Mouse (Mus musculus): ENCODE measurements around the gene Ern1. TPM values are rescaled to one million over a fixed set of nuclear protein-coding genes. Genes with fewer than 3 reads are reported as not detected.

The Ern1 gene
- polyA plus RNA-seq, 1 experiment from 2014 or later, result 7.5 TPM

DNA sequence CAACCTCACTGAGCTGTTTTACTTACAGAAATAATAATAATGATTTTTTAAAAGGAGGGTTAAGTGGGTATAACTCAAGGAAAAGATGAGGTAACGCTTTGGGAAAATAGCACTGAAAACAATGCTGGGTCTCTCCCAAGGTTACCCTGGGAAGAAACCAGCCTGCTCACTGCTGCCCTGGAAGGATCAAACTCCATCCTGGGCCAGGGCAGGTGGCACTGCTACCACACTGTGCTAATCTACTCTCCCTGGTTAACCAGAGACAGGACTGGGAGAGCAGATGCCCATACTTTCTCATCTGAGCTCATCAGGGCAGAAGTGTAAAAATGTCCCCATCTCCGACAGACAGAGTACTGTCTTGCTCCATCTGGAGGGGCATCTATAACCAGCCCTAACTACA, 47.3 kb downstream of the Ern1 start:
- H3K9ac ChIP-seq (ENCODE audit: low read depth, low read length), result no peak overlapping the region

DNA sequence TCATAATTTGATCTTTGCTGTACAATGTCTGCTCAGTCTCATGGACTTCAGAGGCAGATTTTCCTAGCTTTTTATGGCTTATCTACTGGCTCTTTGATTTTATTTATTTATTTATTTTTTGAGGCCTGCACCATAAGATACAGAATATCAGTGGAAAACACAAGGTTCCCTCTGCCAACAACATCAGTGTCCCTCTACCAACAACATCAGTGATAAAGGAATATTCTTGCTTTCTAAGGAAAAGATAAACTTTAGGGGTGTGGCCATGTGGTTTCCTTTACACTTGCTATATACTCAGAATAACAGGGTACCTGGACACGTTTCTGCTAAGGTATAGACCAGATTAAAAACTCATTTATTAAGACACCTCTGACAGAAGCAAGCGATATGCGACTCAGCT, 48.3 kb downstream of the Ern1 start:
- Histone ChIP-seq H3K4me2 (peak overlapping the region; percentile 10; the same call in 1 of the 2 replicates), H3K4me1 (replicated peaks; ENCODE audit: control insufficient read depth, insufficient read depth, low read length) (peaks cover 22% of the 10 kb centered on the region), H3K27ac (ENCODE audit: low read depth, low read length) (peak overlapping the region; percentile 41; the same call in 1 of the 2 replicates), H3K9me3 (ENCODE audit: control insufficient read depth, low read length) (no peaks in the 10 kb centered on the region), H3K9ac (ENCODE audit: low read depth, low read length) (no peak overlapping the region), H3K4me3 (ENCODE audit: low read depth, low read length) (no peak overlapping the region), H3K27me3 (replicated peaks; ENCODE audit: control insufficient read depth, insufficient read depth, low read length) (no peaks in the 10 kb centered on the region), H3K36me3 (ENCODE audit: control insufficient read depth, insufficient read depth, low read length) (no peaks in the 10 kb centered on the region)
- DNase-seq (ENCODE audit: low spot score) (no peak), ATAC-seq (replicated peaks; ENCODE audit: low FRiP score) (peak; percentile 61)
- 43% methylated on average over 3 of the region's 3 CpGs for WGBS

More for the DNA sequence above, 47.3 kb downstream of the Ern1 start:
- WGBS, result 81% methylated on average over 2 of the region's 2 CpGs
- ATAC-seq (replicated peaks; ENCODE audit: low FRiP score) (no peak; the same call in 1 of the 2 replicates), DNase-seq (ENCODE audit: low spot score) (no peak)
- no peaks in the 10 kb centered on the region for H3K36me3 ChIP-seq (ENCODE audit: control insufficient read depth, insufficient read depth, low read length)
- H3K4me3 ChIP-seq (ENCODE audit: low read depth, low read length), result no peak overlapping the region
- H3K27ac ChIP-seq (ENCODE audit: low read depth, low read length), result no peak overlapping the region
- H3K4me2 ChIP-seq, result no peak overlapping the region
- H3K4me1 ChIP-seq (replicated peaks; ENCODE audit: control insufficient read depth, insufficient read depth, low read length), result peaks cover 22% of the 10 kb centered on the region
- no peaks in the 10 kb centered on the region for H3K9me3 ChIP-seq (ENCODE audit: control insufficient read depth, low read length)
- no peaks in the 10 kb centered on the region for H3K27me3 ChIP-seq (replicated peaks; ENCODE audit: control insufficient read depth, insufficient read depth, low read length)

DNA sequence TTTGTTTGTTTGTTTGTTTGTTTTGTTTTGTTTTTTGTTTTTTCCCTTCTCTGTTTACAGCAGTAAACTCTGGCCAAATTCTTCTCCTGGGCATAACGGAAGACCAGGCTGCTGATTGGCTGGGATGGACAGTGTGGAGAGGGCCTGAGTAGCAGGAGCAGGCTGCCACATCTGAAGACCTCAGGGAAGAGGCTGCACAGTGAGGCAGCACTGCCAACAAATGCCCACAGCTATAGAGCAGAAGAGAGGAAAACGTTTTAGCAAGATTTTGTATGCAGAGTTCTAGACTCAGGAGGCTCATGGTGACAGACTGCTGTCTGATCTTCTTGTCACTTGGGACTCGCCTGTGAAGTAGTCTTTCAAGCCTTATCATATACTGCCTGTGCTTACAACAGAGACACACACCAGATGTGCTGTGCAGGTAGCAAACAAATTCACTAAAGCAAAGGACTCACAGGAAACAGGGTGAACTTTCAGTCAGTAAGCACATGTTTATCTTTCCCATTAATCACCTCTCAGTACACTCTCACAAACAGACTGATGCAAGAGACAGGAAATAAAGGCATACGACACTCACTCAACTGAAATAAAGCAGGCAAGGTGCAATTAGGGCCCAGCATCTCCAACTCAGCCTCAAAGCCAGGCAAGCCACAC, 49.0 kb downstream of the Ern1 start:
- 23% methylated on average over 4 of the region's 4 CpGs for WGBS
- H3K4me2 ChIP-seq, result peak overlapping the region; percentile 33
- ATAC-seq (replicated peaks; ENCODE audit: low FRiP score), result peak; percentile 74

DNA sequence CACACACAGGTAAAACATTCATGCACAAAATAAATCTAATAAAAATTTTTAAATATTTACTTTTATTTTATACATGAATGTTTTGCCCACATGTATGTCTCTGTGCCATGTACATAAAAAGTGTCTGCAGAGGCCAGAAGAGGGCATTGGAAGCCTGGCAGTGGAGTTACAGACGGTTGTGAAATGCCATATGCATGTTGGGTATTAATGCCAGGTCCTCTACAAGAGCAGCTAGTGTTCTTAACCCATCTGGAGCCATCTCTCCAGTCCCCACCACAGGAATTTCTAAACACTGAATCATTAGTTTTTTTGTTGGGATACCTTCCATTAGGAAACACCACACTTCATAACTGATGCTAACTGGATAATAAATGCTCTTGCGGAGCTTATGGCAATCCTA, 50.1 kb downstream of the Ern1 start:
- Histone ChIP-seq H3K4me3 (ENCODE audit: low read depth, low read length) (no peak overlapping the region), H3K27me3 (replicated peaks; ENCODE audit: control insufficient read depth, insufficient read depth, low read length) (no peaks in the 10 kb centered on the region), H3K4me2 (no peak overlapping the region), H3K27ac (ENCODE audit: low read depth, low read length) (no peak overlapping the region), H3K9ac (ENCODE audit: low read depth, low read length) (no peak overlapping the region), H3K36me3 (ENCODE audit: control insufficient read depth, insufficient read depth, low read length) (no peaks in the 10 kb centered on the region), H3K9me3 (ENCODE audit: control insufficient read depth, low read length) (no peaks in the 10 kb centered on the region), H3K4me1 (replicated peaks; ENCODE audit: control insufficient read depth, insufficient read depth, low read length) (peaks cover 22% of the 10 kb centered on the region)
- DNase-seq (ENCODE audit: low spot score) (no peak), ATAC-seq (replicated peaks; ENCODE audit: low FRiP score) (no peak)
- 92% methylated on average over 2 of the region's 2 CpGs for WGBS

More for the DNA sequence above, 49.0 kb downstream of the Ern1 start:
- H3K4me3 ChIP-seq (ENCODE audit: low read depth, low read length), result no peak overlapping the region
- H3K36me3 ChIP-seq (ENCODE audit: control insufficient read depth, insufficient read depth, low read length), result no peaks in the 10 kb centered on the region
- H3K4me1 ChIP-seq (replicated peaks; ENCODE audit: control insufficient read depth, insufficient read depth, low read length), result peaks cover 22% of the 10 kb centered on the region
- H3K9ac ChIP-seq (ENCODE audit: low read depth, low read length), result no peak overlapping the region
- H3K9me3 ChIP-seq (ENCODE audit: control insufficient read depth, low read length), result no peaks in the 10 kb centered on the region
- H3K27me3 ChIP-seq (replicated peaks; ENCODE audit: control insufficient read depth, insufficient read depth, low read length), result no peaks in the 10 kb centered on the region
- peak overlapping the region; percentile 41; the same call in 1 of the 2 replicates for H3K27ac ChIP-seq (ENCODE audit: low read depth, low read length)
- DNase-seq (ENCODE audit: low spot score), result no peak

DNA sequence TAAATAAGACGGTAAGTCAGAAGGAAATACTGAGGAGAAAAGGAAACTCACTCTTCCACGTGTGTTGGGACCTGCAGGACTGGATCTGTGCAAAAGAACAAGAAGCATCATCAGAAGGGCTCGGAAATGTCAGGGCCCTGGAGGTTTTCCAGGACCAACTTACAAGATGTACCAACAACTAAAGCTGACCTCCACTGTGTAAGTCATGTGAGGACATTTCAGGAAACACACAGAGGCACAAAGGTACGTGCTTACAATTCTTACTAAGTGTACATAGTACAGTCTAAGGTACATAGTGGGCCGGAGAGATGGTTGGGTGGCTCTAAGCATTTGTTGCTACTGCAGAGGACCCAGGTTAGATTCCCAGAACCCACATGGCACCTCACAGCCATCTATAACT, 50.6 kb downstream of the Ern1 start:
- H3K4me3 ChIP-seq (ENCODE audit: low read depth, low read length), result no peak overlapping the region
- no peaks in the 10 kb centered on the region for H3K9me3 ChIP-seq (ENCODE audit: control insufficient read depth, low read length)
- WGBS, result 87% methylated on average over 5 of the region's 5 CpGs
- H3K4me1 ChIP-seq (replicated peaks; ENCODE audit: control insufficient read depth, insufficient read depth, low read length), result peaks cover 22% of the 10 kb centered on the region
- no peaks in the 10 kb centered on the region for H3K36me3 ChIP-seq (ENCODE audit: control insufficient read depth, insufficient read depth, low read length)
- no peak for DNase-seq (ENCODE audit: low spot score)
- H3K27ac ChIP-seq (ENCODE audit: low read depth, low read length), result no peak overlapping the region
- H3K9ac ChIP-seq (ENCODE audit: low read depth, low read length), result no peak overlapping the region
- no peak overlapping the region for H3K4me2 ChIP-seq
- ATAC-seq (replicated peaks; ENCODE audit: low FRiP score), result no peak
- H3K27me3 ChIP-seq (replicated peaks; ENCODE audit: control insufficient read depth, insufficient read depth, low read length), result no peaks in the 10 kb centered on the region

DNA sequence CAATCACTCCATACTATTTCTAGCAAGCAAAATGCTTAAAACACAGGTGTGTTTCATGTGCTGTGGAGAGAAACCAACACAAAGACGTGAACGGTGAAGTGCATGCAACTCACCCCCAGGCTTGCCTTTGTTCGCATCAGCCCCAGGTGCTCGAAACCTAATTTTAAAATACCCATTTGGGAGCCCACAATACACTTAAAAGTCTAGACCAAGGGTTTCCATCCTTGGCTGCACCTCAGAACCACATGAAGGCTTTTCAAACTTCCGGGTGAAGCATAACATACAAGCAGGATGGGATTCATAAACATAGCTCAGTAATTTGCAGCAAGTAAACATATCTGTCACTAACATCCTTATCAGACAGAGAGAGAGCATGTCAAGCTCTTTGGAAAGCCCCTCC, 57.3 kb downstream of the Ern1 start:
- ATAC-seq (replicated peaks; ENCODE audit: low FRiP score), result no peak
- Histone ChIP-seq H3K9me3 (ENCODE audit: control insufficient read depth, low read length) (no peaks in the 10 kb centered on the region), H3K27ac (ENCODE audit: low read depth, low read length) (no peak overlapping the region), H3K27me3 (replicated peaks; ENCODE audit: control insufficient read depth, insufficient read depth, low read length) (no peaks in the 10 kb centered on the region), H3K4me3 (ENCODE audit: low read depth, low read length) (no peak overlapping the region), H3K4me1 (replicated peaks; ENCODE audit: control insufficient read depth, insufficient read depth, low read length) (no peaks in the 10 kb centered on the region), H3K4me2 (no peak overlapping the region), H3K36me3 (ENCODE audit: control insufficient read depth, insufficient read depth, low read length) (no peaks in the 10 kb centered on the region), H3K9ac (ENCODE audit: low read depth, low read length) (no peak overlapping the region)
- no peak for DNase-seq (ENCODE audit: low spot score)
- WGBS, result 89% methylated on average over 5 of the region's 5 CpGs

DNA sequence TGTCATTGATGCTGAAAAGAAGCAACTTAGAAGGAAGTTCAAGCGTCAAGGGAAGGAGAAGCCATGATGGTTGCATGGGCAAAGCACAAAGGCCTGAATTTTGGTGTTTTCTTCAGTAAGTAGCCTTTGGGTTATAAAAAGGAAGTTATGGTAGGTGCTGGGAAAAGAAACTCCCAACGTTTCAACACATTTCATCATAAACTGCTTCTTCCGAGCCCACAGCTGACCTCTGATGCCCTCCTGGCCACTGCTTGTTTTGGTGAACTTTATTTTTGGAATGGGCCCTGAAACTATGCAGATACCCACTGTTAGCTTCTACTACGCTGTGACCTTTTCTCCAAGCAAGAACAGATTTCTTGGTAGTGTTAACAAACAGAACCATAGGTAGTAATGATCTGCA, 58.0 kb downstream of the Ern1 start:
- WGBS, result 69% methylated on average over 4 of the region's 4 CpGs
- H3K9ac ChIP-seq (ENCODE audit: low read depth, low read length), result no peak overlapping the region
- ATAC-seq (replicated peaks; ENCODE audit: low FRiP score), result no peak

DNA sequence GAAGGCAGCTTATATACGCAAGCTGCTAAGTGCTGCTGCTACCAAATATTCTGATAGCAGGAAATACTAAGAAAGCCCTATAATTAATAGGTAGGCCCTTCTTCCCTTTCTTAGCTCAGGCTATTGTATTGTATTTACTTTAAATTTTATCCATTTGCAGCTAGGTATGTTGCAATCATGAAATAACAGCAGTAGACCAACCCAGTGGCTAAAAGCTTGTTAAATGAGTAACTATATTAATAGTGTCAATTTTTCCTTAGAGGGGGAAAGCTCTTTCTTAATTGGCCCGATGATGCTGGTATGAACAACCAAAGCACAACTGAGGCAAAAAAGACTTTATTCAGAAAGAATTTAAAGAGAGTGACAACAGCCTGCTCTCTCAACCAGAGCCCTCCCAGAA, 59.1 kb downstream of the Ern1 start:
- Histone ChIP-seq H3K9ac (ENCODE audit: low read depth, low read length) (no peak overlapping the region), H3K4me2 (no peak overlapping the region), H3K27ac (ENCODE audit: low read depth, low read length) (no peak overlapping the region), H3K4me1 (replicated peaks; ENCODE audit: control insufficient read depth, insufficient read depth, low read length) (no peaks in the 10 kb centered on the region), H3K36me3 (ENCODE audit: control insufficient read depth, insufficient read depth, low read length) (no peaks in the 10 kb centered on the region), H3K9me3 (ENCODE audit: control insufficient read depth, low read length) (no peaks in the 10 kb centered on the region), H3K27me3 (replicated peaks; ENCODE audit: control insufficient read depth, insufficient read depth, low read length) (no peaks in the 10 kb centered on the region), H3K4me3 (ENCODE audit: low read depth, low read length) (no peak overlapping the region)
- 92% methylated on average over 2 of the region's 2 CpGs for WGBS
- no peak for ATAC-seq (replicated peaks; ENCODE audit: low FRiP score)
- DNase-seq (ENCODE audit: low spot score), result no peak

More for the DNA sequence above, 58.0 kb downstream of the Ern1 start:
- Histone ChIP-seq H3K9me3 (ENCODE audit: control insufficient read depth, low read length) (no peaks in the 10 kb centered on the region), H3K27ac (ENCODE audit: low read depth, low read length) (no peak overlapping the region), H3K36me3 (ENCODE audit: control insufficient read depth, insufficient read depth, low read length) (no peaks in the 10 kb centered on the region), H3K27me3 (replicated peaks; ENCODE audit: control insufficient read depth, insufficient read depth, low read length) (no peaks in the 10 kb centered on the region), H3K4me3 (ENCODE audit: low read depth, low read length) (no peak overlapping the region), H3K4me2 (no peak overlapping the region), H3K4me1 (replicated peaks; ENCODE audit: control insufficient read depth, insufficient read depth, low read length) (no peaks in the 10 kb centered on the region)
- DNase-seq (ENCODE audit: low spot score), result no peak

DNA sequence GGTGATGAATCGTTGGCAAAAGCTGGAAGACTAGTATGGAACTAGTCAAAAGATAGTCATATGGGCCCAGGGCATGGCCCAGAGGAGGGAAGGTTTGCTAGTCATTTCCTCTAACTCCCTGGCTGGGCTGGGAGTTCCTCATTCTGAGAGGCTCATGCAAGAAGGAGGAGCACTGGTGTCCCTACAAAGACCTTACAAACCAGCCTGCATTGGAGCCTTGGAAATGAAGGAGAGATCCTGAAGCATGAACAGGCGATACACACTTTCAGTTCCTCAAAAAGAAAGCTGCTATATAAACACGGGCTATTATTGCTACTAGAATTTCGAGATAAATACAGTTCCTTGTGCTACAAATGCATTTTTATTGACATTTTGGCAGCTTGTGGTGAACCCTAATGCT, 59.5 kb downstream of the Ern1 start:
- H3K27ac ChIP-seq (ENCODE audit: low read depth, low read length), result no peak overlapping the region
- no peak for DNase-seq (ENCODE audit: low spot score)
- no peaks in the 10 kb centered on the region for H3K36me3 ChIP-seq (ENCODE audit: control insufficient read depth, insufficient read depth, low read length)
- ATAC-seq (replicated peaks; ENCODE audit: low FRiP score), result no peak
- WGBS, result 49% methylated on average over 4 of the region's 4 CpGs
- no peak overlapping the region for H3K4me3 ChIP-seq (ENCODE audit: low read depth, low read length)
- H3K9me3 ChIP-seq (ENCODE audit: control insufficient read depth, low read length), result no peaks in the 10 kb centered on the region
- H3K4me1 ChIP-seq (replicated peaks; ENCODE audit: control insufficient read depth, insufficient read depth, low read length), result no peaks in the 10 kb centered on the region
- no peak overlapping the region for H3K9ac ChIP-seq (ENCODE audit: low read depth, low read length)
- no peaks in the 10 kb centered on the region for H3K27me3 ChIP-seq (replicated peaks; ENCODE audit: control insufficient read depth, insufficient read depth, low read length)
- H3K4me2 ChIP-seq, result no peak overlapping the region
